8 mouse cellular contexts compared by ENCODE assay signal in the genomic region with DNA sequence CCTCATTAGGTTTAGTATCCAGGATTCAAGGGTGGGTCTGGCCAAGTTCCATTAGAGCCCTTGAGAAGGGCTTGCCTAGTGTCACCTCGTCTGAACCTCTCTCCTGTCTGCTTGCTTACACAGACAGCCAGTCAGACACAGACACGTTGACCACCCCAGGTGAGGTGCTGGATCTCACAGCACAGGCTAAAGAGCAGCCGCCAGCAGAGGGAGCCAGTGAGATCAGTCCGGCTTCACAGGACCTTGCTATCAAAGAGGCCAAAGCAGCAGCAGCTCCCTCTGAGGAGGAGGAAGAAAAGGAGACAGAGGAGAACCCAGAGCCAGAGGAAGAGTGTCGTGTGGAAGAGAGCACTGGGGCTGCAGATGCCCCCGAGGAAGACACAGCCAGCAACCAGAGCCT. TPM values are rescaled to one million over a fixed set of nuclear protein-coding genes. Genes with fewer than 3 reads are reported as not detected.
A peak's percentile ranks its signal among the peaks of the same experiment; 100 is the strongest.
DNase-seq lines count a peak whose midpoint lies in the region.

No protein-coding gene starts in this region.

- intact Hi-C loops in gastrocnemius, postnatal 14 days (cut with DNase I; ENCODE audit: low total_unique reads), result loop anchor here (10.0 kb wide), 1 partner anchor 492 kb away; no protein-coding TSS in a partner anchor

- peak; percentile 83 for DNase-seq in R1 (ENCODE audit: low read depth, low spot score)
- DNase-seq in cerebellum, postnatal 36 days, result peak; percentile 78 to 80
- DNase-seq in gastrocnemius, postnatal 14 days, result peak; percentile 81
- peak; percentile 74 for DNase-seq in induced T-regulatory cell, adult 2 months (ENCODE audit: low read depth)
- DNase-seq in left cerebral cortex, adult 8-10 months (ENCODE audit: low spot score in 2 of 2), result peak; percentile 52 to 73
- DNase-seq in mesoderm, embryonic 11.5 days (ENCODE audit: low read depth, low spot score), result peak; percentile 82
- peak; percentile 82 for DNase-seq in right cerebral cortex, postnatal 14 days
- DNase-seq in urinary bladder, postnatal 36 days (ENCODE audit: low spot score in 2 of 2), result peak; percentile 75 to 78

RNA-seq across cellular contexts. Expression of a gene that starts 47.3 kb away (rescaled TPM):
- 10 to 100 TPM; 54.3 to 58.5 TPM for total RNA-seq in gastrocnemius, postnatal 14 days (2021)
- total RNA-seq in left cerebral cortex, adult 8-10 months (2022), result 100 to 1,000 TPM in 2 of 4 experiments, 10 to 100 TPM in 2; 96.9 to 110 (median 100) TPM

Comparison
In these comparisons a context has a peak if more than half of its experiments do, and no peak if none do; other contexts are left out.
1. Peak in every context shown above with its lines: DNase-seq.